15 mouse cellular contexts compared by ENCODE assay signal in genomic region chr9:13203109-13203508, GRCm38 (mm10).
"Had no signal": no experiment of that assay in that cellular context is flagged by ENCODE, and none has a peak within 500 bp of the region (broad histone marks: within the 10 kb centered on the region; RNA-seq: fewer than 3 reads in every experiment).

No protein-coding gene starts in this region.

- H3K4me2 ChIP-seq: limb, embryonic 12.5 days; lung, embryonic 14.5 days; midbrain, embryonic 12.5 days; stomach, embryonic 15.5 days had no signal

- H3K4me3 ChIP-seq: layer of hippocampus, adult 2 months; limb, embryonic 12.5 days; midbrain, embryonic 12.5 days; stomach, embryonic 15.5 days had no signal

- H3K9me3 ChIP-seq: limb, embryonic 12.5 days; midbrain, embryonic 12.5 days; stomach, embryonic 15.5 days had no signal

- H3K27me3 ChIP-seq: limb, embryonic 12.5 days; midbrain, embryonic 12.5 days; stomach, embryonic 15.5 days had no signal

- H3K9ac ChIP-seq: limb, embryonic 12.5 days; lung, embryonic 14.5 days; midbrain, embryonic 12.5 days; stomach, embryonic 15.5 days had no signal

- H3K27ac ChIP-seq: layer of hippocampus, adult 2 months; limb, embryonic 12.5 days; macrophage; midbrain, embryonic 12.5 days; stomach, embryonic 15.5 days had no signal

- ATAC-seq: intestine, postnatal 0 days; midbrain, embryonic 16.5 days had no signal

- H3K36me3 ChIP-seq: limb, embryonic 12.5 days; midbrain, embryonic 12.5 days; stomach, embryonic 15.5 days had no signal

- H3K4me1 ChIP-seq: limb, embryonic 12.5 days; midbrain, embryonic 12.5 days; stomach, embryonic 15.5 days had no signal

- DNase-seq: kidney, adult 8-10 months; kidney, postnatal 10 days; kidney, postnatal 4 days; lung, embryonic 14.5 days; lung, postnatal 10 days; right cerebral cortex, postnatal 14 days; thymus, adult 2 months; thymus, postnatal 25 days had no signal
